Mouse (Mus musculus) liver, embryonic 14.5 days (tissue): ENCODE data around the gene Acly.

Experiments
- CTCF ChIP-seq: IDR thresholded peaks from 2 replicates; pipeline ENCODE4 v1.5.1; 2016; ENCODE audit warnings: antibody characterized with exemption, low read depth, control low read depth
- EP300 ChIP-seq: IDR thresholded peaks from 2 replicates; pipeline ENCODE4 v1.6.1; 2016; ENCODE audit warnings: antibody characterized with exemption, low read depth

DNA sequence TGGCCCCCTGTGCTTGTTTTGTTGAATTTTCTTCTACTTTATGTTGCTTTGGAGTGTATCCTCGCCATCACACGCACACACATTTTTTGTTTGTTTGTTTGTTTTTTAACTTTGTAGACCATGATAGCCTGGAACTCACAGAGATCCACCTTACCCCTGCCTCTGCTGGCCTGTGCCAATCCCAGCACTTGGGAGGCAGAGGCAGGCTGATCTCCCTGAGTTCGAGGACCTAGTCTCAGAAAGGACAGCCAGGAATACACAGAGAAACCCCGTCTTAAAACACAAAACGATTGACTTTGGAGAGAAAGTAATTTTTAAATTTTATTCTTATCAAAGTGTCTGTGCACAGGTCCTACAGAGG is 54.9 kb downstream of the Acly start:
- TF ChIP-seq EP300 (no peak), CTCF (no peak)
